Mouse (Mus musculus): ENCODE data around the gene Btg4. TPM values are rescaled to one million over a fixed set of nuclear protein-coding genes. Genes with fewer than 3 reads are reported as not detected.

Gene Btg4
- not detected in 2 replicates for polyA plus RNA-seq (2012)

- TF ChIP-seq GATA1 (IDR thresholded peaks at IDR 0.05; ENCODE audit: low read length): no peak
These were observed at the start of gene Btg4 for GRCm38 (mm10) chr9:51060601-51061000. Btg4 (plus strand) TSS chr9:51060901.

GRCm38 (mm10) chr9:51013644-51014043 lies 47.1 kb upstream of the Btg4 start:
- TF ChIP-seq GATA1 (IDR thresholded peaks at IDR 0.05; ENCODE audit: low read length): no peak

GRCm38 (mm10) chr9:51015732-51016131 lies 45.0 kb upstream of the Btg4 start:
- TF ChIP-seq GATA1 (IDR thresholded peaks at IDR 0.05; ENCODE audit: low read length): no peak

GRCm38 (mm10) chr9:51019670-51020069 lies 41.0 kb upstream of the Btg4 start:
- no peak for TF ChIP-seq GATA1 (IDR thresholded peaks at IDR 0.05; ENCODE audit: low read length)

- TF ChIP-seq GATA1 (IDR thresholded peaks at IDR 0.05; ENCODE audit: low read length): peak; percentile 51
These were observed 40.4 kb upstream of the Btg4 start for GRCm38 (mm10) chr9:51020351-51020750.

- TF ChIP-seq GATA1 (IDR thresholded peaks at IDR 0.05; ENCODE audit: low read length): no peak
These were observed 39.4 kb upstream of the Btg4 start for GRCm38 (mm10) chr9:51021123-51021795.

GRCm38 (mm10) chr9:51026952-51027351 lies 33.7 kb upstream of the Btg4 start:
- no peak for TF ChIP-seq GATA1 (IDR thresholded peaks at IDR 0.05; ENCODE audit: low read length)

GRCm38 (mm10) chr9:51030147-51030546 lies 30.6 kb upstream of the Btg4 start:
- TF ChIP-seq GATA1 (IDR thresholded peaks at IDR 0.05; ENCODE audit: low read length): no peak

GRCm38 (mm10) chr9:51031603-51032002 lies 29.1 kb upstream of the Btg4 start:
- TF ChIP-seq GATA1 (IDR thresholded peaks at IDR 0.05; ENCODE audit: low read length): no peak

- TF ChIP-seq GATA1 (IDR thresholded peaks at IDR 0.05; ENCODE audit: low read length): no peak
These were observed 28.4 kb upstream of the Btg4 start for GRCm38 (mm10) chr9:51032291-51032690.

GRCm38 (mm10) chr9:51032785-51033529 lies 27.7 kb upstream of the Btg4 start:
- no peak for TF ChIP-seq GATA1 (IDR thresholded peaks at IDR 0.05; ENCODE audit: low read length)

- no peak for TF ChIP-seq GATA1 (IDR thresholded peaks at IDR 0.05; ENCODE audit: low read length)
These were observed 19.2 kb upstream of the Btg4 start for GRCm38 (mm10) chr9:51041491-51041980.

GRCm38 (mm10) chr9:51042136-51042535 lies 18.6 kb upstream of the Btg4 start:
- no peak for TF ChIP-seq GATA1 (IDR thresholded peaks at IDR 0.05; ENCODE audit: low read length)

- no peak for TF ChIP-seq GATA1 (IDR thresholded peaks at IDR 0.05; ENCODE audit: low read length)
These were observed 8.5 kb upstream of the Btg4 start for GRCm38 (mm10) chr9:51052180-51052579.

- TF ChIP-seq GATA1 (IDR thresholded peaks at IDR 0.05; ENCODE audit: low read length): no peak
These were observed 4.1 kb upstream of the Btg4 start for GRCm38 (mm10) chr9:51056360-51057324.
